Mouse (Mus musculus) olfactory bulb, adult 2 months (tissue): ENCODE measurements at regions not wholly inside any gene's neighbourhood (a gene's known extent, or its start where the extent isn't known, plus 50 kb on each side); places are given as distances from the start of the nearest gene placed in this dataset.

Source experiments
- H3K27ac ChIP-seq: fragments of 200-500 bp; 2 replicates; pipeline ENCODE4 v1.5.1; 2012; ENCODE audit warnings: low read depth, low read length; ENCODE audit not compliant: insufficient read depth
- H3K4me1 ChIP-seq: fragments of 200-500 bp; 2 replicates; pipeline ENCODE4 v1.6.1; 2012; ENCODE audit warnings: low read length; ENCODE audit not compliant: control insufficient read depth, insufficient read depth
- H3K4me3 ChIP-seq: fragments of 200-500 bp; 2 replicates; pipeline ENCODE4 v1.5.1; 2012; ENCODE audit warnings: mild to moderate bottlenecking, low read depth, low read length, moderate library complexity; ENCODE audit not compliant: insufficient read depth
- CTCF ChIP-seq: fragments of 200-500 bp; IDR thresholded peaks from 2 replicates; pipeline ENCODE4 v1.5.1; 2012; ENCODE audit warnings: low read depth, mild to moderate bottlenecking, low read length, moderate library complexity; ENCODE audit not compliant: insufficient read depth
- POLR2A ChIP-seq: fragments of 200-500 bp; IDR thresholded peaks from 2 replicates; pipeline ENCODE4 v1.6.1; 2012; ENCODE audit warnings: mild to moderate bottlenecking, low read depth, low read length, moderate library complexity; ENCODE audit not compliant: insufficient read depth
- WGBS: fragments of 180-500 bp; shearing (Covaris S2); methylation state at CpG from one replicate; pipeline ENCODE4 v1.1.7; 2018; 5-methylcytosine and 5-hydroxymethylcytosine counted together

DNA sequence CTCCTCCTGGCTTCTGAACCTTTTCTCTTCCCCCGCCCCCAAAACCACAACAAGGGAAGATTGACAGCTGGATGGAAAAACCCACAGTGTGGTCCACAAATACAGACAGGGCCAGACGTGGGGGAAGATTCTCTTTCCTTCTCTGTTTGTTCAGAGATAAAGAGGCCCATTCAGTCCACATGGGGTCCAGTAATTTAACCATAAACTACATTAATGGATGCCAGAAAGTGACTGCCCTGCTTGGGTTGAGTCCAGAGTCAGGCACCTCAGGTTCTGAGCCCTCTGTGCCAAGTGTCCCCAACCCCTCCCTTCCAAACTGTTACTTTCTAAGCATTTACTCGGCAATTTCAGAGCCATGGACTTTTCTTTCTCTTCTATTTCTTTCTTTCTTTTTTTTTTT is 121.9 kb upstream of the Smyd2 start:
- 74% methylated on average over 3 of the region's 3 CpGs for WGBS
- Histone ChIP-seq H3K27ac (no peak overlapping the region), H3K4me3 (no peak overlapping the region), H3K4me1 (no peaks in the 10 kb centered on the region)
- TF ChIP-seq POLR2A (no peak), CTCF (no peak)

- no peak overlapping the region for H3K4me3 ChIP-seq
- TF ChIP-seq CTCF (no peak), POLR2A (no peak)
- no peaks in the 10 kb centered on the region for H3K4me1 ChIP-seq
- 91% methylated on average over 10 of the region's 10 CpGs for WGBS
- H3K27ac ChIP-seq = no peak overlapping the region
These were observed 121.0 kb upstream of the Smyd2 start for GRCm38 (mm10) chr1:190043156-190043555.

DNA sequence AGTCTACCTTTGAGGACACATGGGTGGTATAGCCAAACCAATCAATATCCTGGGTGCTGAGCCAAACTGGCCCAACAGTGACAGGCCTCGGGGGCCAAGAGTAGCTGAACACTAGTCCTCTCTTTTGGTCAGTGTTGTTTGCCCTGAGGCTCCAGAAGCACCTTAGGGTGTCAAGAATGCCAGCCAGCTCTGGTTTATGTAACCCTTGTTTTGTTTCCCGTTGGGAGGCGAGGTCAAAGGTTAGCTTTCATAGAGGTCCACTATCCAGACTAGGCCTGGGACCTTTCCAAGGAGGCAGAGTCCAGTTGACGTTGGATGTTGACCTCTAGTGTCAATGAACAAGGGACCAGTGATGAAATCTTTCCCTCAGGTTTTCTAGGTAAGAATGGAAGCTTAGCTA is 120.0 kb upstream of the Smyd2 start:
- Histone ChIP-seq H3K4me3 (no peak overlapping the region), H3K27ac (no peak overlapping the region), H3K4me1 (no peaks in the 10 kb centered on the region)
- 89% methylated on average over 4 of the region's 4 CpGs for WGBS
- TF ChIP-seq POLR2A (no peak), CTCF (no peak)

- H3K4me1 ChIP-seq = no peaks in the 10 kb centered on the region
These were observed 119.0 kb upstream of the Smyd2 start for GRCm38 (mm10) chr1:190041096-190041706.

DNA sequence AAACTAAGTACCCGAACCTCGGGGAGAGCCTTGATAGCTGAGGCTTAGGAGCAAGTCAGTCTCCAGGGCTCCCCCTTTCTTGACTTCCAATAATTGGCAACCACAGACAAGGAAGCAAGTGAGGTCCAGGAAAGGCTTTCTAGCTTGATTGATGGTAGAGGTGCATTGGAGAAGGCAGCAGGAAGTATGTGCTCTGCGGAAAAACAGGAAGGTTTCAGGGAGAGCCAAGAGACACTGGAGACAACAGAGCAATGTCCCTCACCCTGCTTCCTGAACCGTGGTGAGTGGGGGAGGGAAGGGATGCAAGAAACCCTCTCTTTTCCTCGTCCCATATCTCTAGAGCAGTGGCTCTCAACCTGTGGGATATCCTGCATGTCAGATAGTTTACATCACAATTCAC is 115.9 kb upstream of the Smyd2 start:
- no peaks in the 10 kb centered on the region for H3K4me1 ChIP-seq
- H3K4me3 ChIP-seq = no peak overlapping the region
- 56% methylated on average over 5 of the region's 5 CpGs for WGBS
- H3K27ac ChIP-seq = no peak overlapping the region
- TF ChIP-seq CTCF (no peak), POLR2A (no peak)

More at GRCm38 (mm10) chr1:190041096-190041706, 119.0 kb upstream of the Smyd2 start:
- WGBS = 76% methylated on average over 7 of the region's 7 CpGs
- Histone ChIP-seq H3K4me3 (no peak overlapping the region), H3K27ac (no peak overlapping the region)
- no peak for TF ChIP-seq POLR2A
- no peak for TF ChIP-seq CTCF

- TF ChIP-seq CTCF (no peak), POLR2A (no peak)
- Histone ChIP-seq H3K27ac (no peak overlapping the region), H3K4me1 (no peaks in the 10 kb centered on the region), H3K4me3 (no peak overlapping the region)
- 69% methylated on average over 6 of the region's 6 CpGs for WGBS
These were observed 114.6 kb upstream of the Smyd2 start for GRCm38 (mm10) chr1:190036726-190037125.

DNA sequence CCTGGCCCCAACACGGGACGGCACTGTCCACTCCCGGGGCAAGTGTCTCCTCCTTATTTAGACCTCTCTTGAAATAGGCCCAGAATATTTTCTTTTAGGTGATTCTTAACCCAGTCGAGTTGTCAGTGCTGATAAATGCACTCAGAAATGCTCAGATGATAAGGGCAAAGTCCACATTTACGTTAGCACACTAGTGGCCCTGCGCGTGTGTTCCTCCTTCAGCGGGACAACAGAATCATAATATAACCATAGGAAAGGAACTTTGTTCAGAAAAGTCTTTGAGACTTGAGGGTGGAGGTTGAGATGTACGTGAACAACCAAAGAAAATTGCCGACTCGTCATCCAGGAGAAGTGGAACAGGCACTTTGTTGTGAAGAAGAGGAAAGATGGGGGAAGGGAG is 113.8 kb upstream of the Smyd2 start:
- no peak overlapping the region for H3K4me3 ChIP-seq
- H3K4me1 ChIP-seq = no peaks in the 10 kb centered on the region
- no peak overlapping the region for H3K27ac ChIP-seq
- TF ChIP-seq POLR2A = no peak
- no peak for TF ChIP-seq CTCF
- 94% methylated on average over 11 of the region's 11 CpGs for WGBS

DNA sequence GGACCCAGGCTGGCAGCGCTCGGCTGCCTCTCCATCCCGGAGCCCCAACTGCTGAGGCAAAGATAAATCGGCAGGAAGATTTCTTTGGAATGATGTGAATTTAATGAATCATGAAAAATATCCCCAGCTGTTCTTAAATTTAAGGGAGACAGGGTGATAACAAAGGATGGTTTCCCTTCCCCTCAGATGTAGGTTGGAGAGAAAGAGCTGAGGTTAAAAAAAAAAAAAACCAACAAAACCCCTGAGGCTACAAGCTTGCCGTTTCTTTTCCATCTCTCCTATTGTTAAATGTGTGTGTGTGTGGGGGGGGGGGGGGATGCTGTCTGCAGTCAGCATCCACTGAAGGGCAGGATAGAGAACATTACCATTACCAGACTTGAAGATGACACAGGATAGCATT is 111.9 kb upstream of the Smyd2 start:
- H3K4me1 ChIP-seq = no peaks in the 10 kb centered on the region
- TF ChIP-seq POLR2A = no peak
- no peak overlapping the region for H3K27ac ChIP-seq
- 40% methylated on average over 5 of the region's 5 CpGs for WGBS
- H3K4me3 ChIP-seq = no peak overlapping the region

GRCm38 (mm10) chr1:190027536-190027935 is 105.4 kb upstream of the Smyd2 start:
- Histone ChIP-seq H3K4me3 (no peak overlapping the region), H3K4me1 (no peaks in the 10 kb centered on the region), H3K27ac (no peak overlapping the region)
- 19% methylated on average over 8 of the region's 8 CpGs for WGBS
- TF ChIP-seq POLR2A = no peak
- TF ChIP-seq CTCF = no peak

GRCm38 (mm10) chr1:190009466-190009865 is 87.3 kb upstream of the Smyd2 start:
- Histone ChIP-seq H3K27ac (no peak overlapping the region), H3K4me1 (no peaks in the 10 kb centered on the region), H3K4me3 (no peak overlapping the region)
- no peak for TF ChIP-seq CTCF
- no peak for TF ChIP-seq POLR2A
- 86% methylated on average over 6 of the region's 6 CpGs for WGBS
